Mouse (Mus musculus) thymus, postnatal 25 days (tissue): ENCODE data around the gene Spry1.

ENCODE experiments used
- DNase-seq: peaks from one replicate; pipeline ENCODE4 v3.0.0; 2022

Gene Spry1

DNA sequence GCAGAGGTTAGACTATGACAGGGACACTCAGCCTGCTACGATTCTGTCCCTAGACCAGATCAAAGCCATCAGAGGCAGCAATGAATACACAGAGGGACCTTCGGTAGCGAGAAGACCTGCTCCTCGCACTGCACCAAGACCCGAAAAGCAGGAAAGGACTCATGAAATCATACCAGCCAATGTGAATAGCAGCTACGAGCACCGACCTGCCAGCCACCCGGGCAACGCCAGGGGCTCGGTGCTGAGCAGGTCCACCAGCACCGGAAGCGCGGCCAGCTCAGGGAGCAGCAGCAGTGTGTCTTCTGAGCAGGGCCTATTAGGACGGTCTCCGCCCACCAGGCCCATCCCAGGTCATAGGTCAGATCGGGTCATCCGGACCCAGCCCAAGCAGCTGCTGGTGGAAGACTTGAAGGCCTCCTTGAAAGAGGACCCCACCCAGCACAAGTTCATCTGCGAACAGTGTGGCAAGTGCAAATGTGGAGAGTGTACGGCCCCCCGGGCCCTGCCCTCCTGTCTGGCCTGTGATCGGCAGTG, 3.0 kb downstream of the Spry1 start:
- no peak for DNase-seq

DNA sequence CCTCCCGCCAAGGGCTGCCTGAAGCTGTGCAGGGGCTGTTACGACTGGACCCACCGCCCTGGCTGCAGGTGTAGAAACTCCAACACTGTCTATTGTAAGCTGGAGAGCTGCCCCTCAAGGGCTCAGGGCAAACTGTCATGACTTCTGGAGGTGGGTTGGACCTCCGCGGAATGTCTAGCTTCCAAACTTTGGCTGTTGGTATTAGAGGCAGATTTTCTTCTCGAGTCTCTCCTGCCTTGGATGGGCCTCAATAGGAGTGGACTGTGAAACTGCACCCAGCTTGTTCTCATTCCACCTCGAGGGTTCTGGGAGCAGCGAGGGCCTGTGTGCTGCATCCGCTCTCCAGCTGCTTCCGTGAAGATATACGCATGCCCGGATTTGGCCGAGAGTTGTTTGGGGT, 3.7 kb downstream of the Spry1 start:
- DNase-seq, result no peak

DNA sequence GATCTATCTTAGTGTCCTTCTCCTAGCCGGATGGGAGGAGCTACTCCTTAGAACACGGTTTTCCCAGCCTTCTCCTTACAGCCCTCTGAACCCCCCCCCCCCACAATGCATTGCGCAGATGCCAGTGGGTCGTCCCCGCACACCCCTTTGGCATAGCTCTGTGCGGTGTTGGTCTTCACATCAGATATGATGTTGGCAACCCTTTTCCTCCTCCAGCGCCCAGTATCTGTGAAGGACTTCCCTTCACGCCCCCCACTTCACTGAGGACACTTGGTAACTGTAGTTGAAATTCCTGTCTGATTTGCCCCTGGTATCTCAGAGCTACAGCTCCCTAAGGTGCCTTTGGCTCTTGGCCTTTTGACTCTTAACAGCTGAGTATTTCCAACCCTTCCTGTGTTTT, 4.2 kb downstream of the Spry1 start:
- DNase-seq, result no peak

DNA sequence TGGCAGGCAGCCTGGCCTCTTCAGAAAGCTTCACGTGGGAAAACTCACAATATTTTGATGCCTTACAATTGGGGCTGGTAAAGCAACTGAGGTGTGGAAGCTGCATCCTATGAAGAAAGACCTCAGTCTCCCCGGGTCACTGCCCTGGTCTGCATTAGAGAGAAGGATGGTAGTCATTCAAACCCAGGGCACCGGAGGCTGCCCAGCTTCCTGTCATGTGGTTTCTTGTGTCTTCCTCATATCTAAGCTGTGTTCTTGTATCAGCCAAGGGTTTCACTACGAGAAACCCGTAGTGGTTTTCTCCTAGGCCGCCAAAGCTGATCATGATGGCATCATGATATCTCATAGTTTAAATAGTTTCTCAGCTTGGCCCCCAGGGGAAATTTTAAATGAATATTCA, 5.3 kb downstream of the Spry1 start:
- no peak for DNase-seq

DNA sequence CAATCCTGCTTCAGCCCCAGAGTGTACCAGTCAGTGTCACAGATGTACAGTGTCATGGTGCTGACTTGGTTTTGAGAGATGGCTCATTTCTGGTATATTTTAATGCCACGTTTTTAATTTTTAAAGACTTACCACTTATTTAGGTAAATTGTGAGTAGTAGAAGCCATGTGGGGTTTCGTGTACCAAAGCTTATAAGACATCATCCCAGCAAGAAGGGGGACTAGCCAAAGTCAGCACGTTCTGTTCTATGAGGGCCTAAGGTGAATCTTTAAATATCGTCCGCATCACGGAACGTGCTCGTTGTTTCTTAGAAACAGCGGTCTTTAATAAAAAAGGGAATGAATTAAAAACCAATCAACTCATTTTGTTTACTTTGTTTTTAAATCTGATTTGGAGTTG, 6.5 kb downstream of the Spry1 start:
- no peak for DNase-seq

DNA sequence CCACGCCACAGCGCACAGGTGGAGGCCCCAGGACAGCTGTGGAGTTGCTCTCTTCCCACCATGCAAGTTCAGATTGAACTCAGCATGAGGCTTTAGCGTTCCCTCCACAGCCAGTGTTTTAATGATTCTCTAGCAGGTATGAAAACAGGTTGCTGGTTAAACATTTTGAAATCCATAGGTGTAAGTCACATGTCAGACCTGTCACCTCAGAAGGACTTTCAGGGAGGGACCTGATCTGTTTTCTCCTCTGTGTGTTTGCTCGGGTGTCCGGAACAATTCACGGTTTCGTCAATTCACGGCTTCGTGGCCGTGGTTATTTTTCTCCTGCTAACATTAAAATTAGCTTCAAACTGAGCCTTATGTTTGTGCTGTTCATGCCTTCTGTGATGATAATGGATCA, 7.5 kb downstream of the Spry1 start:
- DNase-seq, result no peak

DNA sequence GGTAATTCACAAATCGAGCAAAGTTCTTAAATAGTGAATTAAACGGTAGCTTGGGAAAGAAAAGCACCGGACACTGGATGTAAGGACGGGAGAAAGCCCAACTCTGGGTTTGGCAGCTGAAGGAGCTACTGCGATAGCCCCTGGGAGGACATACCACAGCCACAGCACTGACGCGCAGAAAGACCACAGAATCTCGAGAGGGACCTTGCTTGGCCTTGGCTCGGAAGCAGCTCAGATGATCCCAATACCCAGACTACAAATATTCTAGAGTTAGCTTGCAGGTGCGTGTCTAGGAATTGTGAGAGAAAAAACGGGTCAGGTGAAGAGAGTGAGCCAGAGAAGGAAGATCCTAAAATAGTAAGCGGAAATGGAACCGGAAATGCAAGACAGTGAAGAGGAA, 8.5 kb downstream of the Spry1 start:
- no peak for DNase-seq

DNA sequence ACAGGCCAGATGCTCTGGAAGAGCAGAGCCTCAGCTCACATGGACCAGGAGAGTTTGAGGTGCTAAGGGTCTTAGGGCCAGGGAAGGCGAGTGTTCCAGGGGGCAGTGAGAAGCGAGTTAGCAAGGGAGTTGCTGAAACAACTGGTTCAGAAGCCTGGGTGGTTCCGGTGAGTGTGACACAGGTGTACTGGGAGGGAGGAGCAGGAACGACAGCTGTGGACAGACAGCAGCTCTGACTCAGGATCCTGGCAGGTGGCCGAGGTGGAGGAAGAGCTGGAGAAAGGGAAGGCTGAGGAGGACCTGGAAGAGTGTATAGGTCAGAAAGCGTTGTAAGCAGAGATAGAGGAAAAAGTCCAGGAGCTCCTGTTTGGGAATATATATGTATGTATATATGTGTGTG, 9.5 kb downstream of the Spry1 start:
- DNase-seq, result no peak

DNA sequence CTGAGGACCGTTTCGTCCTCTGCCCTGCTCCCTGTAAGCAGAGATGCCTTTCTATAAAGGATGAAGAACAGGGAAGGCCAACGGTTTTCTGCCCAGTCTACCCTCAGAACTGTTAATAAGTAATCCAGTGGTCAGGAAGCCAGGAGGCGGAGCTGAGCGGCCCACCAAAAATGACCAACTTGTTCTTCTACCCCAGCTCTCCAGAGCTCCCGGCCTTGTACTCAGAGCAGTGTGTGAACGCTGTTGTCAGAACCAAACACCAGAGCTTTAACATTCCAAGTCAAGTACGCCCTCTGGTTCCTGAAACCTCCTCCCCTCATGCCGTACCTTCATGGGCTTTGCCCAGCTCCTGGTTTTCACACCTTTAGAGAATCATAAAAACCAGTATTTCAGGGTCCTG, 12.8 kb downstream of the Spry1 start:
- no peak for DNase-seq

DNA sequence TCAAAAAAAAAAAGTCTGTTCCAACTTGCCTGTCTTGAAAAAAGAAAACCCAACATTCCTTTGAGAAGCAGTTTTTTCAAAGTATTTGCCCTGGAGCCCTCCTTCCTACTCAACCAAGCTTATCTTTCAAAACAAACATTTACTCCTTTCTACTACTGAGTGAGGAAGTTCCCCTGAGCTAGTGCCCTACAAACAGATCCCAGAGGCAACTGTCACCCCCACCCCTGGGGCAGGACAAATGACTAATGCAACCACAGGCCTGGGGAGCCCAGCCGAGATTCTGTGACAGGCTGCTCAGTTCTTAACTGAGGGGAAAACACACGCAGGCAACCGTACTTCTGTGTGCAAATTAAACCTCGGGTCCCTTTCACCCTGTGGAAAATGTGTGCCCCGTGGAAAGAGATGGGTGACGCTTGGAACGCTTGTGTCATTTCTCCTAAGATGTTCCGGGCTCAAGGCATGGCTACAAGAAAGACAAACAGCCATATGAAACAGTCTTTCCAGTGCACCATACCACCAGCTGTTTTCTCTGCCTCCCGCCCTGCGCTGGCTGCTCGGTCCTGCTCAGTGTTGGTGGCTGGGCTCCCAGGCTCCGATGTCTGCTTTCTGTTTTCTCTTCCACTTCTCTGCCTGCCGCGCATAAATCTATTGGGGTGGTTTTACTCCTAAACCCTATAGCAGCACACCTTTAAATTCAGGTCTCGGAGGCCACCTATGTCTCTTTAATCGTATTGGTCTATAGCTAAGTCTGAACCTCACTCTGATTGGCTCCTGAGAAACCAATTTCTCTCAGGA, 14.4 kb downstream of the Spry1 start:
- DNase-seq, result peak; percentile 47

DNA sequence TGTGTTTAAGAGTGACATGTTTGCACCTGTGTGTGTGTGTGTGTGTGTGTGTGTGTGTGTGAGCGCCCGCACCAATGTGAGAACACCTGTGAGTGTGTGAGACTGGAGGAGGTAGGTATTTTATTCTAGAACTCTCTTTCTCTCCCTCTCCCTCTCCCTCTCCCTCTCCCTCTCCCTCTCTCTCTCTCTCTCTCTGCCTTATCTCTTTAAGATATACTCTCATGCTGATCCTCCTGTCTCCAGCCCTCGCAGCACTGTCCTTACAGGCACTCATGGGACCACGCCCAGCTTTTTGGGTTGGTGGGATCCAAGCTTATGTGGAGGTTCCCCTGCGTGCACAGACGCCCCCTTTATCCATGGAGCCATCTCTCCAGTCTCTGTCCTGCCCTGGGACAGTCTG, 15.0 kb downstream of the Spry1 start:
- no peak for DNase-seq

DNA sequence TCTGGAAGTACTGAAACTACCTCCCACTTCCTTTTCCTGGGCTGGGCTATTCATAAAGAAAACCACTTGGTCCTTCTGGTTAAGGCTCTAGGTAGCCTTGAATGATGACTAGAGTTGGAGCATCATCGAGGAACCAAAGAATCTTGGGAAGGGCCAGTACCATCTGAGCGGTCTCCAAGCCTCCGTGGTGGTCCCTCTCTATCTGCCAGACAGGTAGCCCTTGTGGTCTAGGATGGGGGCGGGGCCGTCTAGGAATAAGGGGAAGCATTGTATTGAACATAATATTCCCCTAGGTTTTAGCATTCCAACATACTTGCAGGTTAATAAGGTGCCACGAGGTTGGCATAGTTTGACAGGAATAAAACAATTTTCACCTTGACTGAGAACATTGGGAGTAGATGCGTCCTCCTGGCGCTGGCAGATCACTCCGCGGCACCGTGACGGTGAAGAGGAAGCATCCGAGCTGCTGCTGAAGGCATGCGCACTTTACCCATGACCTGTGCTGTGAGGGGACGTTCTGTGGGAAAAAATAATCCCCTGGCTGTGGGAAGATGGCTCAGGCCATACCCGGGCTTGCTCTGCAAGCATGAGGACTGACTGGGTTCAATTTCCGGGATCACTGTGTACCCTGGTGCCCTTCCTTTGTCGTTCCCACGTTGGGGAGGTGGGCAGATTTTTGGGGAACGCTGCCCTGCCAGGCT, 16.3 kb downstream of the Spry1 start:
- peak; percentile 56 for DNase-seq

DNA sequence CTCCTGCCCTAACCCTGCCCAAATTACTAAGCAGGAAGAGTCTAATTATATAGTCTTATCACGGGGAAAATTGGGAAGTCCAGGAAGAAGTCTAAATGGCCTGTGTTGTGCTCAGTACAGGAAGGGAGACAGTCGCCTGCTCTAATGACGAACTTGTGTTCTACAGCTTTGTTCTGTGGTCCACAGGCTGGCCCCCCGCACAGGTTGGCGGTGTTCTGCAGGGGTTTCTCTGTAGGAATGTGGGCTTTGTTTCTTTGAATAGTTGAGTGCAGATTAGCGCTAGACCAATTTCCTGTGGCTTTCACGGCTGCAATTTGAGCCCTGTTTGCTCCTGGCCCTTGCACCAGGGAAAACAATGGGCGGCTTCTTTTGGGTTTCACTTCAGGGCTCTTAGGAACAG, 17.3 kb downstream of the Spry1 start:
- no peak for DNase-seq

DNA sequence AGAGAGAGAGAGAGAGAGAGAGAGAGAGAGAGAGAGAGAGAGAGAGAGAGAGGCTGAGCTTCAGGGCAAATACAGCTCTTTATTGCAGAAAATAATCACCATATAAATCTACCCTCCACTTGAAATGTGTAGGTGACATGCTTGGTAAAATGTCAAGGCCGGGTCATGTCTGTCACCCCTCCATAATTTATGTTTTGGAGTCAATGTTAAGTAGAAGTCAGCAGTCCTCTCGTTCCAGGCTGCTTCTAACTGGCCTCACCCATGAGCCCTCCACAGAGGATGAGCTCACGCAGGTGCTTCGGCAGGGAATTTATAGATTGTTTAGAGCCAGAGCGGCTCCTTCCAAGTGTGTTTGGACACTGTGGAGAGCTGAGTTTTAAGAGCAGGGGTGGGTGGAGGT, 18.4 kb downstream of the Spry1 start:
- no peak for DNase-seq

DNA sequence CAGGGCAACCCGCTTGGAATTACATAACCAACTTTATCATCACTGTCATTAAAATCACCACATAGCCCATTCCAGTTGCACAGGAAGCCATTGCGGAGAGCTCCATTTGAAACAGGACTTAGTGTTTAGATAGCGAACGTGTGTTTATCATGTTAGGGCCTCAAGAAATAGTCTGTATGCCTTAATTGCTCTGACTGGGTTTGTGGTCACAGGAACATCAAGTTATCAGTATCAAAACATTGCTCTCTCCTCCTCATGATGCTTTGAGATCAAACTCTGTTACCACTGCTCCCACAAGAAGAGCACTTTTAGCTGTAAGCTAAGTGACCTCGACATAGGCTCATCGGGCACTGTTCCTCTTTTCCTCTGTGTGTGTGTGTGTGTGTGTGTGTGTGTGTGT, 19.9 kb downstream of the Spry1 start:
- no peak for DNase-seq

DNA sequence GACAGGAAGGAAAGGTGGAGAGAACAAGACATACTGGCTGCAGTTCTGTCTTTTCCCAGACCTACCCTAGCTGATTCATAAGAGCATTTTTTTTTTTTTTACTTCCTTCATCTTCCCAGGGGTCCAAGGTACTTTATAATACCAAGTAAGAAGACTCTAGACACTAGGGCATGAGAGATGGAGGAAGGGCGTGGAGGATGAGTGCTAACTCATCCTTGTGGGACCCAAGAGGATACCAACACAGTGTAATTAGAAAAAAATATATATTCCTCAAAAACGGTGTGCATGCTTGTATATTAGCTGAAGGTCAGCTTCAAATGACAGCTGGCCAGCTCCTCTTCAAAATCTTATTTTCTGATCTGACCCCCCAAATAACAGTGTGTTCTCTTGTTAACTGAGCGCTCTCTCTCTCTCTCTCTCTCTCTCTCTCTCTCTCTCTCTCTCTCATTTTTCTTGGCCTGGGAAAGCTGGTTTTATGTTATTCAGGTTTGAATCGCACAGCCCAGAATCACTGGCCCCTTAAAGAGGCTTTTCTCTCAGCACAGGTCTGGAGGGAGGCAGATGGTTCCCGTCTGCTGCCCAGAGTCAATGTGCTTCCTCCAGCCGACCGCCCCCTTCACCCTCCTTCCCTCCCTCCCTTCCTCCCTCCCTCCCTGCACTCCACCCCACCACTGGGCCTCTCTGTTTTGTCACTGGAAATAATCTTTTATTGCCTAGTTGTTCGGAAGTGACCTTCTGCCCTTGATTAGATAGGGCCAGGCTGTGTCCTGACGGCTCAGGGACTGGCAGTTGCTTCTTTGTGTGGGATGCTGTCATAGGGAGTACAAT, 26.8 kb downstream of the Spry1 start:
- no peak for DNase-seq

DNA sequence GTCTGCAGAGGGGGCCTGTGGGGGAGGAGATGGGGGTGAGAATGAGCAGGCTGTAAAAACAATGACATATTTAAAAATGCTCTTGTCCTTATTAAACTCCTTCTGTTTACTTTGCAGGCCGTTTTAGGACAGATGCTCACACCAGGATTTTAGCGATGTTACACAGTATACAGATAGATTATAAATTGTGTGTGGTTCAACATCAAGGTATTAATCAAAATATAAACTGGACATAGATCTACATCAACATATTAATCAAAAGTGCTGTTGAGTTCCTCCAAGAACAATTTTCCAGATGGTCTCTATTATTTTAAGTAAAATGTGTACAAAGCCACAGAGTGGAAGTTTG, 27.3 kb downstream of the Spry1 start:
- no peak for DNase-seq

DNA sequence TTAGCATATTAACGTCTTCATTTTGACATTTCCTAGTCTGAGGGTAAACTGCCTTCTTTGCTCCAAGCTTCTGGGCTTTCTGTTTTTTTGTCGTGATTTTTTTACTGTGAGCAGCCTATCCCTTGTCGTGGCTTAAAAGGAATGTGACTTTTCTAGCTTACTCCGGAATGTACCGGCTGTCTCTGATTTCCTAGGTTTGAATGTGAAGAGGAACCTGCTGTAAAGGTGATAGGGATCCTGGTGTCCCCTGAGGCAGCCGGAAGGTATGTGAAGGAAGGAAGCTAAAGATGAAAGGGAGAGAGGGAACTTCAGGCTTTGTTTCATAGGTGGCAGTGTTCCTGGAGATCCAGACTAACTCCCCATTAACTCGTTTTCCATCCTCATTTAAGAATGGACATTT, 28.0 kb downstream of the Spry1 start:
- DNase-seq, result no peak

DNA sequence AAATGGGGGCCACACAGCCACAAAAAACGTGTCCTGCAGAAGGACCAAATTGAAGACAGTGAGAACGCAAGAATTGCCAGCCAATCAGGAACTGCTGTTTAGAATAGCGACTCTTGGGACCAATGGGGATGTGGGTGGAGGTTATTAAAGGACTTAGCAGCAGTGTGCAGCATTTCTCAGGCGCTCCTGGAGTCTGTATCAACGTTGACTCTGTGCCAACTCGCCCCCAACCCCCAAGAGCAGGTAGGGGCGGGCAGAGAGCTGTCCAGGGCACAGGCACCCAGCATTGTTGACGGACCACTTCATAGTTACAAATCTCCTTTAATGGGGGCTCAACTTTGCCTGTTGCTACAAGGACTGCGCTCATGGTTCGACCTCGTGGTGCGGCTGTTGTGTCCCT, 28.9 kb downstream of the Spry1 start:
- no peak for DNase-seq

DNA sequence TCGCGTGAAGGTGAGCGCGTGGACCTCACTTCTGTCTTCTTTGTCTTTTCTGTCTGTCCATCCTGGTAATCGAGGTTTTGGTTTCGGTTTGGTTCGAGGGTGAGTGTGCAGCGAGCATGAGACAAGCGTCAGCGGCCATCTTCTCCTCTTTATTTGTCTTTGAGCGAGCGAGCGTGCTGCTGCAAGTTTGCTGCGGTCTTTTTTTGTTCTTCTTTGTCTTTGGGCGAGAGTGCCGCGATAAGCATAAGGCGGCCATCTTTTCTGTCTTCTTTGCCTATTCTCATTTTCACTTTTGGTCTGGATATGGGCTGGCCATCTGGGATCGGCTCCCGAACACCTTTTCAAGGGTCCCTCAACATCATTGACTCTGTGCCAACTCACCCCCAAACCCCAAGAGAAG, 29.4 kb downstream of the Spry1 start:
- no peak for DNase-seq

DNA sequence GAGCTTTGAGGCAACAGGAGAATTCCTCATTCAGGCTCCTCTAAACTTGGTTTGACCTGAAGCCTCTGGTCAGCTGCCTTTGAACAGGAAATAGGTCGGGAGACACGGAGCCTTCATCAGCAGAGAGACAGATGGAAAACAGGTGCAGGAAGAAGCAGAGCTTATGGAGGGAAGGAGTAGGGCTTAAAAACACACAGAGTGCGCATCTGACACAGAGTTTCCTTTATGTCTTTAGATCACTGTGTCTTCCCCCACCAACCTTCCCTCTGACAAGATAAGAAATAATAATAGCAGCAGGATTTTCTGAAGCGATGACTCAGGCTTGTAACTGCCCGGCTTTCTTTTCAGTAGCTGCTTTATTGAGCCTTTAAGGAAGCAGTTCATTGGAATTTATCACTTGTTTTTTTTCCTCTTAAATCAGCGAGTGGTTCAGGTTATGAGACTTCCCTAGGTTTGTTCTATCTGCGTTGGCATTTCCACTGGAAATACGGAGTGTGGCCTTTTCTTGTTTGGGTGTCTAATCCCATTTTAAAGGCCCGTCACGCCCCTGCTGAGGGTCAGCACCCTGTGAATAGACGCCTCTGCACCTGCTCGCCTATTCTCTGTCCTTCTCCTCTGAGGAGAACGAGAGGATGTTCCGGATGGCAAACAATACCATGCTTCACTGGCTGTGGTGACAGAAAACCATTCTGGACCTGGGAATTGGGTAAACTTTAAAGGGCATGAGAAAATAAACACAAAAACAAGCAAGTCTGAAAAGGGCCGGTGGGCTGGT, 32.7 kb downstream of the Spry1 start:
- DNase-seq, result no peak

DNA sequence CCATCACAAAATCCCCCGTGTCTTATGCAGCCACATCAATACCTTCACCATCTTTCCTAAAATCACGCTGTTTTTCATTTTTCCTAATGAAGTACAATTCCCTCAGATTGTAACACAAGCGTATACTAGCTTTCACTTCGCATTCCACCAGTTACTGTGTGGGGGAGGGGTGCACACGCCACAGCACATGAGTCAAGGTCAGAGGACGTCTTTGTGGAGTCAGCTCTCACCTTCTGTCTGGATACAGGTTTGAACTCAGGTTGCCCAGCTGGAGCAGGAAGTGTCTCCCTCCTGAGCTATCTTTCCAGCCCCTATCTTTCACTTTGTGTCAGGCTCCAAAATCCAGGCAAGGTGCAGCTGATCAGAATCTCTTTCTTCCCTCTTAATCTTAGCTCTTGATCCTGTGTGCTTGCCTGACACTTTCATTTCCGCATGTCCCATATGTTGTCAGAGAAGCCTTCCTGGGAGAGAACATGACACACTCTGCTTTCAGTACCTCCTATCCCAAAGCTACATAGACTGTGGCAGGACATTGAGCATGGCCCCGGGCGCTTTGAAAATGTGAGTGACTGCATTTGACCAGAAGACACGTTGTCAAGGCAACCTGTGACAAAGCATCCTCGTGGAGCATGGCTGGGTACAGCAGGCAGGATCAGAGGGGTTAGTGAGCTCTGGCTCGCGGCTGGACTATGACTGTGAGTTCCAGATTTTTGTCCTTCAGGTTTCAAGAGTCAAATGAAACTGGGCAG, 33.9 kb downstream of the Spry1 start:
- DNase-seq, result no peak
